ENCODE assay signal across 18 mouse cellular contexts in genomic region chr12:54819181-54819935, GRCm38 (mm10). TPM values are rescaled to one million over a fixed set of nuclear protein-coding genes. Genes with fewer than 3 reads are reported as not detected.
A peak's percentile ranks its signal among the peaks of the same experiment; 100 is the strongest.
DNase-seq lines count a peak whose midpoint lies in the region; ATAC-seq and TF ChIP-seq lines count a peak whose summit lies in the region.
"Had no signal": no experiment of that assay in that cellular context is flagged by ENCODE, and none has a peak within 500 bp of the region (broad histone marks: within the 10 kb centered on the region; RNA-seq: fewer than 3 reads in every experiment).

No protein-coding gene starts in this region.

- no peaks in the 10 kb centered on the region for H3K9me3 ChIP-seq in kidney, embryonic 16.5 days (ENCODE audit: low read length)
- H3K9me3 ChIP-seq in stomach, postnatal 0 days (ENCODE audit: control insufficient read depth, low read length) = no peaks in the 10 kb centered on the region
- no peaks in the 10 kb centered on the region for H3K9me3 ChIP-seq in embryonic facial prominence, embryonic 10.5 days
- H3K9me3 ChIP-seq: embryonic facial prominence, embryonic 12.5 days; limb, embryonic 10.5 days; liver, embryonic 13.5 days; midbrain, embryonic 12.5 days had no signal

- TF ChIP-seq CTCF in stomach, postnatal 0 days (IDR thresholded peaks at IDR 0.05; ENCODE audit: low read depth) = no peak

- no peak overlapping the region for H3K4me3 ChIP-seq in kidney, embryonic 16.5 days (ENCODE audit: low read length)
- H3K4me3 ChIP-seq in stomach, postnatal 0 days (ENCODE audit: low read depth, low read length) = no peak overlapping the region
- no peak overlapping the region for H3K4me3 ChIP-seq in embryonic facial prominence, embryonic 10.5 days
- H3K4me3 ChIP-seq: embryonic facial prominence, embryonic 12.5 days; limb, embryonic 10.5 days; liver, embryonic 13.5 days; midbrain, embryonic 12.5 days had no signal

- no peak for ATAC-seq in kidney, embryonic 16.5 days (ENCODE audit: low FRiP score, low TSS enrichment)
- ATAC-seq in common myeloid progenitor, adult 5-6 weeks (replicated peaks; ENCODE audit: low read depth, poor library complexity, severe bottlenecking) = peak; percentile 27; the same call in 1 of the 2 replicates
- ATAC-seq in stomach, postnatal 0 days (ENCODE audit: low FRiP score, low TSS enrichment) = peak; percentile 47
- ATAC-seq: forebrain, postnatal 0 days; hindbrain, embryonic 16.5 days; lung, postnatal 0 days had no signal

- peak; percentile 73 for DNase-seq in kidney, adult 18-20 months
- DNase-seq in kidney, postnatal 10 days = peak; percentile 70
- peak; percentile 60 for DNase-seq in stomach, postnatal 0 days (ENCODE audit: low spot score)
- DNase-seq in embryonic facial prominence, embryonic 10.5 days (ENCODE audit: low spot score) = no peak
- no peak for DNase-seq in cerebellum, adult 9-11 months
- DNase-seq: cerebellum, postnatal 36 days; forebrain, postnatal 0 days; liver, embryonic 13.5 days; right cerebral cortex, postnatal 14 days; thymus, adult 18-20 months had no signal

- H3K27ac ChIP-seq in kidney, embryonic 16.5 days (ENCODE audit: low read length) = no peak overlapping the region
- H3K27ac ChIP-seq in stomach, postnatal 0 days (replicated peaks) = no peak overlapping the region
- no peak overlapping the region for H3K27ac ChIP-seq in embryonic facial prominence, embryonic 10.5 days (replicated peaks)
- H3K27ac ChIP-seq: embryonic facial prominence, embryonic 12.5 days; limb, embryonic 10.5 days; liver, embryonic 13.5 days; midbrain, embryonic 12.5 days had no signal

- WGBS in kidney, embryonic 16.5 days = 67% methylated on average over 6 of the region's 6 CpGs
- WGBS in stomach, postnatal 0 days = 57% methylated on average over 6 of the region's 6 CpGs
- 70% methylated on average over 6 of the region's 6 CpGs for WGBS in embryonic facial prominence, embryonic 10.5 days

- H3K4me1 ChIP-seq in kidney, embryonic 16.5 days (ENCODE audit: insufficient read depth, low read length) = no peaks in the 10 kb centered on the region
- H3K4me1 ChIP-seq in stomach, postnatal 0 days (replicated peaks; ENCODE audit: control insufficient read depth, insufficient read depth) = no peaks in the 10 kb centered on the region
- H3K4me1 ChIP-seq in embryonic facial prominence, embryonic 10.5 days = no peaks in the 10 kb centered on the region
- H3K4me1 ChIP-seq: embryonic facial prominence, embryonic 12.5 days; limb, embryonic 10.5 days; midbrain, embryonic 12.5 days had no signal

- no peak overlapping the region for H3K9ac ChIP-seq in kidney, embryonic 16.5 days (replicated peaks; ENCODE audit: low read length)
- no peak overlapping the region for H3K9ac ChIP-seq in stomach, postnatal 0 days (ENCODE audit: low read length)
- H3K9ac ChIP-seq: embryonic facial prominence, embryonic 12.5 days; forebrain, postnatal 0 days; liver, embryonic 13.5 days; midbrain, embryonic 12.5 days had no signal

- no peak overlapping the region for H3K4me2 ChIP-seq in kidney, embryonic 16.5 days (replicated peaks; ENCODE audit: low read depth, low read length)
- no peak overlapping the region for H3K4me2 ChIP-seq in stomach, postnatal 0 days (replicated peaks; ENCODE audit: low read depth)
- H3K4me2 ChIP-seq: embryonic facial prominence, embryonic 12.5 days; liver, embryonic 13.5 days; midbrain, embryonic 12.5 days had no signal

- H3K36me3 ChIP-seq in kidney, embryonic 16.5 days (ENCODE audit: insufficient read depth, low read length) = no peaks in the 10 kb centered on the region
- no peaks in the 10 kb centered on the region for H3K36me3 ChIP-seq in stomach, postnatal 0 days (ENCODE audit: control insufficient read depth, insufficient read depth, low read length)
- no peaks in the 10 kb centered on the region for H3K36me3 ChIP-seq in embryonic facial prominence, embryonic 10.5 days (replicated peaks)
- H3K36me3 ChIP-seq: embryonic facial prominence, embryonic 12.5 days; limb, embryonic 10.5 days; liver, embryonic 13.5 days; midbrain, embryonic 12.5 days had no signal

- no peaks in the 10 kb centered on the region for H3K27me3 ChIP-seq in kidney, embryonic 16.5 days (ENCODE audit: insufficient read depth, low read length)
- no peaks in the 10 kb centered on the region for H3K27me3 ChIP-seq in stomach, postnatal 0 days (ENCODE audit: control insufficient read depth, insufficient read depth, low read length)
- H3K27me3 ChIP-seq in embryonic facial prominence, embryonic 10.5 days (replicated peaks; ENCODE audit: low read depth, poor library complexity, severe bottlenecking) = no peaks in the 10 kb centered on the region
- H3K27me3 ChIP-seq: CH12.LX; embryonic facial prominence, embryonic 12.5 days; liver, embryonic 13.5 days; midbrain, embryonic 12.5 days had no signal

- no peak for TF ChIP-seq EP300 in stomach, postnatal 0 days (optimal IDR thresholded peaks at IDR 0.05)

RNA-seq across cellular contexts. Expression of gene Snx6, which starts 23.9 kb away (rescaled TPM):
- polyA plus RNA-seq in kidney, embryonic 16.5 days (2015; fragmentation: Nextera tagmentation; extraction: Ambion mirVana) = 191 and 192 TPM in 2 replicates
- total RNA-seq in common myeloid progenitor, adult 5-6 weeks (2017) = 74.9 and 106 TPM in 2 replicates
- polyA plus RNA-seq in stomach, postnatal 0 days (2015; fragmentation: Nextera tagmentation; extraction: Ambion mirVana) = 260 and 269 TPM in 2 replicates
- 194 and 195 TPM in 2 replicates for polyA plus RNA-seq in embryonic facial prominence, embryonic 10.5 days (2016; fragmentation: Nextera tagmentation; extraction: Ambion mirVana)

RNA-seq across cellular contexts. Expression of gene Cfl2, which starts 43.3 kb away (rescaled TPM):
- 202 and 208 TPM in 2 replicates for polyA plus RNA-seq in kidney, embryonic 16.5 days (2015; fragmentation: Nextera tagmentation; extraction: Ambion mirVana)
- total RNA-seq in common myeloid progenitor, adult 5-6 weeks (2017) = 18.6 and 39.9 TPM in 2 replicates
- polyA plus RNA-seq in stomach, postnatal 0 days (2015; fragmentation: Nextera tagmentation; extraction: Ambion mirVana) = 127 and 132 TPM in 2 replicates
- polyA plus RNA-seq in embryonic facial prominence, embryonic 10.5 days (2016; fragmentation: Nextera tagmentation; extraction: Ambion mirVana) = 159 and 165 TPM in 2 replicates

Comparison
In these comparisons a context has a peak if more than half of its experiments do, and no peak if none do; other contexts are left out.
1. DNase-seq: peak in kidney, adult 18-20 months (single experiment), kidney, postnatal 10 days (single experiment) and stomach, postnatal 0 days (single experiment); none in embryonic facial prominence, embryonic 10.5 days (single experiment) and cerebellum, adult 9-11 months (single experiment).